Mouse (Mus musculus) layer of hippocampus, adult 18-20 months (tissue): ENCODE data around the gene Wdr34. TPM values are rescaled to one million over a fixed set of nuclear protein-coding genes. Genes with fewer than 3 reads are reported as not detected.

ENCODE experiments used
- DNase-seq, 2 experiments: peaks; one replicate each; pipeline ENCODE4 v3.0.0; 2022; ENCODE audit warnings: low spot score in 2 of 2
- long read RNA-seq: library from polyadenylated mRNA; stranded (forward); transcript quantifications from one replicate; pipeline ENCODE4 v2.0.0, GENCODE M21; 2021
- total RNA-seq, 2 experiments: library from RNA; stranded (reverse); gene quantifications; 2 replicates each; pipeline ENCODE4 v1.2.3; 2021

The Wdr34 gene
- 10 to 100 TPM; 38.3 to 39.4 TPM for total RNA-seq
- long read RNA-seq, transcript Wdr34-201 (9 exons, 1,814 nt), result major isoform, 55 of 67 reads
- long read RNA-seq, partial matches to known transcripts, result 3 of 67 reads
- long read RNA-seq, other reads (novel, unspliced or antisense), result 9 of 67 reads

- peak; percentile 96 to 98 for DNase-seq
These were observed at the start of gene Wdr34 for GRCm38 (mm10) chr2:30048699-30049388. Wdr34 (minus strand) TSS chr2:30048881.

- DNase-seq, result no peak
These were observed 47.3 kb upstream of the Wdr34 start for GRCm38 (mm10) chr2:30095882-30096527.

- no peak for DNase-seq
These were observed 45.5 kb upstream of the Wdr34 start for GRCm38 (mm10) chr2:30094208-30094588.

GRCm38 (mm10) chr2:30093471-30094207 is 45.0 kb upstream of the Wdr34 start, which contains the start of gene Zdhhc12:
Zdhhc12 (minus strand) TSS chr2:30093648.
- peak; percentile 93 to 95 for DNase-seq

GRCm38 (mm10) chr2:30092280-30092918 is 43.7 kb upstream of the Wdr34 start:
- DNase-seq, result no peak

- no peak for DNase-seq
These were observed 42.8 kb upstream of the Wdr34 start for GRCm38 (mm10) chr2:30091521-30091920.

- DNase-seq, result no peak
These were observed 38.6 kb upstream of the Wdr34 start for GRCm38 (mm10) chr2:30087310-30087709.

GRCm38 (mm10) chr2:30084632-30085031 is 36.0 kb upstream of the Wdr34 start:
- DNase-seq, result no peak

- DNase-seq, result no peak
These were observed 35.4 kb upstream of the Wdr34 start for GRCm38 (mm10) chr2:30084113-30084512.

- no peak for DNase-seq
These were observed 31.6 kb upstream of the Wdr34 start for GRCm38 (mm10) chr2:30080181-30080800.

- no peak for DNase-seq
These were observed 30.1 kb upstream of the Wdr34 start for GRCm38 (mm10) chr2:30078760-30079159.

- no peak for DNase-seq
These were observed 29.6 kb upstream of the Wdr34 start for GRCm38 (mm10) chr2:30078349-30078712.

GRCm38 (mm10) chr2:30077502-30078348 is 29.0 kb upstream of the Wdr34 start, which contains the start of gene Pkn3:
Pkn3 (plus strand) TSS chr2:30077684.
- peak; percentile 69 to 80 for DNase-seq

- no peak for DNase-seq
These were observed 28.3 kb upstream of the Wdr34 start for GRCm38 (mm10) chr2:30076959-30077358.

- DNase-seq, result no peak
These were observed 27.8 kb upstream of the Wdr34 start for GRCm38 (mm10) chr2:30076439-30076838.

- no peak for DNase-seq
These were observed 26.9 kb upstream of the Wdr34 start for GRCm38 (mm10) chr2:30075625-30076024.

GRCm38 (mm10) chr2:30073285-30073684 is 24.6 kb upstream of the Wdr34 start:
- DNase-seq, result no peak

- no peak for DNase-seq
These were observed 24.2 kb upstream of the Wdr34 start for GRCm38 (mm10) chr2:30072875-30073274.

- no peak for DNase-seq
These were observed 19.3 kb upstream of the Wdr34 start for GRCm38 (mm10) chr2:30067962-30068361.
